Mouse (Mus musculus) kidney, embryonic 15.5 days (tissue): Measurements from ENCODE around the gene Krt36. TPM values are rescaled to one million over a fixed set of nuclear protein-coding genes. Genes with fewer than 3 reads are reported as not detected.

Experiments used
- ATAC-seq: fragments of 200-750 bp; cut with Nextera tagmentation; replicated peaks from 2 replicates; pipeline ENCODE4 v1.8.0; 2017; ENCODE audit warnings: moderate TSS enrichment; ENCODE audit not compliant: low FRiP score
- H3K27ac ChIP-seq: fragments of 300-500 bp; sonication (generic); 2 replicates; pipeline ENCODE4 v1.5.1; 2015; ENCODE audit warnings: mild to moderate bottlenecking, inconsistent platforms
- H3K27me3 ChIP-seq: fragments of 300-500 bp; sonication (generic); 2 replicates; pipeline ENCODE4 v1.6.1; 2015; ENCODE audit warnings: inconsistent platforms
- H3K36me3 ChIP-seq: fragments of 300-500 bp; sonication (generic); 2 replicates; pipeline ENCODE4 v1.6.1; 2015; ENCODE audit warnings: inconsistent platforms
- H3K4me1 ChIP-seq: fragments of 300-500 bp; sonication (generic); 2 replicates; pipeline ENCODE4 v1.6.1; 2015; ENCODE audit warnings: inconsistent platforms
- H3K4me2 ChIP-seq: fragments of 300-500 bp; sonication (generic); 2 replicates; pipeline ENCODE4 v1.6.1; 2015; ENCODE audit warnings: moderate library complexity, mild to moderate bottlenecking, inconsistent platforms
- H3K4me3 ChIP-seq: fragments of 300-500 bp; sonication (generic); replicated peaks from 2 replicates; pipeline ENCODE4 v1.5.1; 2015; ENCODE audit warnings: mild to moderate bottlenecking, inconsistent platforms
- H3K9ac ChIP-seq: fragments of 300-500 bp; sonication (generic); 2 replicates; pipeline ENCODE4 v1.6.1; 2015; ENCODE audit warnings: mild to moderate bottlenecking, inconsistent platforms
- H3K9me3 ChIP-seq: fragments of 300-500 bp; sonication (generic); replicated peaks from 2 replicates; pipeline ENCODE4 v1.6.1; 2016; ENCODE audit warnings: inconsistent platforms
- WGBS: fragments of 180-500 bp; shearing (Covaris S2); methylation state at CpG from one replicate; pipeline ENCODE4 v1.1.7; 2015; ENCODE audit warnings: mixed read lengths; 5-methylcytosine and 5-hydroxymethylcytosine counted together
- polyA plus RNA-seq: library from polyadenylated mRNA; unstranded; fragments of >200 nt; fragmentation: Nextera tagmentation; extraction: Ambion mirVana; gene quantifications from 2 replicates; pipeline ENCODE4 v1.2.1, GENCODE M21; 2015

The Krt36 gene
- polyA plus RNA-seq, 1 experiment from 2014 or later = 0.86 TPM

DNA sequence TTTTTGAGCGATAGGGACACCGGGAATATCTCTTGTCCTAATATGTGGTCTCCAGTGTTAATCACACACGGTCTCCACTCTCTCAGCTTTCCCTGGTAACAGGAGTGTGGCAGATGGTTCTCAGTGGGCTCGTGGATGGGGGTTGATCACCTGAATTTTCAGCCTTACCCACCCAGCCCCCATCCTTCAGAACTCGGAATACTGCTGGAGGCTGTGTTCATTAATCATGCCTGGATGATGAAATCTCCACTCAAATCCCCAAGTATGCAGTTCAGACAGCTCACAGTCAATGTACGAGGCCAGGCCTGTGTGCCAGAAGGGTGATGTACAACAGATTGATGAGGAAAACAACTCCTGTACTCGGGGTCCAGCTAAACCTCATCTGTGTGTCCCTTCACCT, 19.5 kb upstream of the Krt36 start:
- 76% methylated on average over 7 of the region's 7 CpGs for WGBS
- no peak overlapping the region for H3K4me3 ChIP-seq
- no peak for ATAC-seq
- no peaks in the 10 kb centered on the region; the same call in none of the 2 replicates for H3K27me3 ChIP-seq
- no peaks in the 10 kb centered on the region for H3K36me3 ChIP-seq
- H3K27ac ChIP-seq = no peak overlapping the region
- no peaks in the 10 kb centered on the region for H3K9me3 ChIP-seq
- H3K9ac ChIP-seq = no peak overlapping the region
- H3K4me2 ChIP-seq = no peak overlapping the region
- no peaks in the 10 kb centered on the region for H3K4me1 ChIP-seq

GRCm38 (mm10) chr11:100121466-100121865, 16.0 kb upstream of the Krt36 start, which contains the start of gene Krt13:
Gene Krt13 (minus strand): TSS chr11:100121566.
- no peaks in the 10 kb centered on the region; the same call in 1 of the 2 replicates for H3K27me3 ChIP-seq
- H3K4me2 ChIP-seq = no peak within 1 kb of the TSS
- H3K9ac ChIP-seq = no peak within 1 kb of the TSS
- no peaks in the 10 kb centered on the region for H3K4me1 ChIP-seq
- no peak for ATAC-seq
- no peak within 1 kb of the TSS for H3K27ac ChIP-seq
- WGBS = 68% methylated on average over 3 of the region's 3 CpGs
- H3K36me3 ChIP-seq = no peaks in the 10 kb centered on the region
- H3K9me3 ChIP-seq = no peaks in the 10 kb centered on the region
- no peak within 1 kb of the TSS for H3K4me3 ChIP-seq

GRCm38 (mm10) chr11:100120331-100120730, 14.9 kb upstream of the Krt36 start:
- H3K4me1 ChIP-seq = no peaks in the 10 kb centered on the region
- H3K4me3 ChIP-seq = no peak overlapping the region
- no peak overlapping the region for H3K27ac ChIP-seq
- no peak overlapping the region for H3K9ac ChIP-seq
- ATAC-seq = no peak
- WGBS = 61% methylated on average over 5 of the region's 5 CpGs
- no peaks in the 10 kb centered on the region for H3K36me3 ChIP-seq
- H3K27me3 ChIP-seq = no peaks in the 10 kb centered on the region; the same call in 1 of the 2 replicates
- H3K9me3 ChIP-seq = no peaks in the 10 kb centered on the region
- no peak overlapping the region for H3K4me2 ChIP-seq

DNA sequence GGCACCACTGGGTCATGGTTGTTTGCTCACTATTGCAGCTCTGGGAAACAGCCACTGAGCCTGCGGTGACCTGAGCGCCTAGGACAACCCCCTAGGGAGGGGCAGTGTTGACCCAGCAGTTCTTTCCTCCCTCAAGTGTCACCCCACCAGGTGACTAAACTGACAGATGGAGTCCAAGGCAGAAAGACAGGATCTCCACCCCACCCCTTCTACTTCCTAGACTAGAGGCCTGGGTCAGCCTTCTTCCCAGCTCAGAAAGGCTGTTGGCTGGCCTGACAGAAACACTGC, 8.3 kb upstream of the Krt36 start:
- Histone ChIP-seq H3K4me2 (no peak overlapping the region), H3K4me1 (no peaks in the 10 kb centered on the region), H3K27ac (no peak overlapping the region), H3K36me3 (no peaks in the 10 kb centered on the region), H3K9ac (no peak overlapping the region), H3K27me3 (no peaks in the 10 kb centered on the region), H3K9me3 (no peaks in the 10 kb centered on the region), H3K4me3 (no peak overlapping the region)
- WGBS = 41% methylated on average over 2 of the region's 2 CpGs
- ATAC-seq = 0 out of 2 replicates have a peak, but pooled peaks have one; percentile 15

GRCm38 (mm10) chr11:100112935-100113741, 7.7 kb upstream of the Krt36 start:
- Histone ChIP-seq H3K4me2 (no peak overlapping the region), H3K4me3 (no peak overlapping the region), H3K4me1 (no peaks in the 10 kb centered on the region), H3K36me3 (no peaks in the 10 kb centered on the region), H3K27me3 (no peaks in the 10 kb centered on the region), H3K27ac (no peak overlapping the region), H3K9ac (no peak overlapping the region), H3K9me3 (no peaks in the 10 kb centered on the region)
- ATAC-seq = 0 out of 2 replicates have a peak, but pooled peaks have one; percentile 29
- WGBS = 69% methylated on average over 11 of the region's 11 CpGs

DNA sequence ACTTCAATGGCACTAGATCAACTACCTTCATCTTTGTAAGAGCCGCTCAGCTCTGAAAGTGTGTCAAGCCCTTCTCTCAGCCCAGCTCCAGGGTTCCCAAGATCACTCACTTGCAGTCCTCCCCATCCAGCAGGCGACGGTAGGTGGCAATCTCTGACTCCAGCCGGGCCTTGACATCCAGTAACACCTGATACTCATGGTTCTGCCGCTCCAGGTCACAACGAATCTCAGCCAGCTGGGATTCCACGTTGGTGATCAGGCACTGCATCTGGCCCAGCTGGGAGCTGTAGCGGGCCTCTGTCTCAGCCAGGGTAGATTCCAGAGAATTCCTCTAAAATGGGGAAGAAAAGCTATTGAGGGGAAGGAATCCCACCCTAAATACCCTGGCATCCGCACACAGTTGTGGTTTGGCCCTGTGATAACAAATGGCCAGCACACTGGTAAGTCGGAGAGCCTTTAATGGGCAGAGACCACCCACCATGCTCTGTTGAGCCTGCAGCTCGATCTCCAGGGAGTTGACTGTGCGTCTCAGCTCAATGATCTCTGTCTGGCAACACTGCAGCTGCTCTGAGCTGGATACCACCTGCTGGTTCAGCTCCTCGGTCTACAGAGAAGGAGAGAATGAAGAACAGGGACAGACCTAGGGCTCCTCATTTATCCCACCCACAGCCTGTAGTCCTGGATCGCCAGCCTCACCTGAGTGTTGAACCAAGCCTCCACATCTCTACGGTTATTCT, 2.6 kb downstream of the Krt36 start:
- ATAC-seq = peak; percentile 84
- no peaks in the 10 kb centered on the region for H3K9me3 ChIP-seq
- no peak overlapping the region for H3K4me2 ChIP-seq
- 39% methylated on average over 15 of the region's 15 CpGs for WGBS
- no peaks in the 10 kb centered on the region for H3K27me3 ChIP-seq
- peak overlapping the region; percentile 79 for H3K27ac ChIP-seq
- H3K9ac ChIP-seq = no peak overlapping the region
- H3K4me1 ChIP-seq = peaks cover 27% of the 10 kb centered on the region
- no peak overlapping the region for H3K4me3 ChIP-seq
- no peaks in the 10 kb centered on the region for H3K36me3 ChIP-seq

GRCm38 (mm10) chr11:100100391-100100790, 5.0 kb downstream of the Krt36 start:
- H3K4me1 ChIP-seq = peaks cover 34% of the 10 kb centered on the region
- no peak for ATAC-seq

GRCm38 (mm10) chr11:100097819-100098218, 7.6 kb downstream of the Krt36 start:
- WGBS = 34% methylated on average over 9 of the region's 9 CpGs
- Histone ChIP-seq H3K27ac (peak overlapping the region; percentile 66), H3K9me3 (no peaks in the 10 kb centered on the region), H3K4me3 (no peak overlapping the region), H3K36me3 (no peaks in the 10 kb centered on the region), H3K27me3 (peaks cover 3% of the 10 kb centered on the region; the same call in 1 of the 2 replicates), H3K4me1 (peaks cover 27% of the 10 kb centered on the region), H3K4me2 (0 out of 2 replicates have a peak overlapping the region, but pooled peaks have one; percentile 12), H3K9ac (no peak overlapping the region)
- ATAC-seq = peak; percentile 82

More at GRCm38 (mm10) chr11:100100391-100100790, 5.0 kb downstream of the Krt36 start:
- H3K4me3 ChIP-seq = no peak overlapping the region
- H3K9ac ChIP-seq = no peak overlapping the region
- H3K9me3 ChIP-seq = no peaks in the 10 kb centered on the region
- whole genome bisulfite sequencing = 89% methylated on average over 4 of the region's 4 CpGs
- no peak overlapping the region for H3K4me2 ChIP-seq
- H3K27ac ChIP-seq = no peak overlapping the region
- H3K36me3 ChIP-seq = no peaks in the 10 kb centered on the region
- H3K27me3 ChIP-seq = peaks cover 3% of the 10 kb centered on the region; the same call in 1 of the 2 replicates

DNA sequence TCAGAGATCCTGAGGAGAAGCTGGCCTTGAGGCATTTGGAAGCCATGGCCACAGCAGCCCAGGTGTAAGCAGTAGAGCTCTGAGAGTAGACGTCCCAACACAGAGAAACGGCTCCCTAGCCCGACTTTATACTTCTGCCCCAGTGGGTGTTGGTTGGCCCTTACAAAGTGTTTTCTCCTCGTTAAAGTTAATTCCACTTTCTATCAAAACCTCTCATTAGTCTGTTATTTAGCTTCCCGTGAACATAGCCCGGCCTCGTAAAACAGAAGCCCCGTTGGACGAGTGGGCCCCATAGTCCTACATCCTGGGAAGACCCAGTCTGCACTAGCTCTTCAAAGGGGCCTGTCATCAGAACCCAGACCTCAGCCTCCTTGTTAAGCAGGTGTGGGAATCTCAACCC, 9.3 kb downstream of the Krt36 start, which contains the start of gene Krt35:
Gene Krt35 (minus strand): TSS at position 101 of the 400 bp plus-strand sequence.
- Histone ChIP-seq H3K9me3 (no peaks in the 10 kb centered on the region), H3K36me3 (no peaks in the 10 kb centered on the region), H3K4me1 (peaks cover 19% of the 10 kb centered on the region), H3K27ac (no peak within 1 kb of the TSS), H3K9ac (no peak within 1 kb of the TSS), H3K4me2 (no peak within 1 kb of the TSS), H3K27me3 (peaks cover 3% of the 10 kb centered on the region; the same call in 1 of the 2 replicates), H3K4me3 (no peak within 1 kb of the TSS)
- WGBS = 61% methylated on average over 9 of the region's 9 CpGs
- ATAC-seq = no peak

GRCm38 (mm10) chr11:100088378-100089025, 16.9 kb downstream of the Krt36 start:
- no peak for ATAC-seq
- WGBS = 60% methylated on average over 7 of the region's 7 CpGs
- Histone ChIP-seq H3K36me3 (no peaks in the 10 kb centered on the region), H3K4me3 (no peak overlapping the region), H3K4me2 (no peak overlapping the region), H3K9me3 (no peaks in the 10 kb centered on the region), H3K27me3 (no peaks in the 10 kb centered on the region), H3K4me1 (no peaks in the 10 kb centered on the region), H3K9ac (no peak overlapping the region), H3K27ac (no peak overlapping the region)

DNA sequence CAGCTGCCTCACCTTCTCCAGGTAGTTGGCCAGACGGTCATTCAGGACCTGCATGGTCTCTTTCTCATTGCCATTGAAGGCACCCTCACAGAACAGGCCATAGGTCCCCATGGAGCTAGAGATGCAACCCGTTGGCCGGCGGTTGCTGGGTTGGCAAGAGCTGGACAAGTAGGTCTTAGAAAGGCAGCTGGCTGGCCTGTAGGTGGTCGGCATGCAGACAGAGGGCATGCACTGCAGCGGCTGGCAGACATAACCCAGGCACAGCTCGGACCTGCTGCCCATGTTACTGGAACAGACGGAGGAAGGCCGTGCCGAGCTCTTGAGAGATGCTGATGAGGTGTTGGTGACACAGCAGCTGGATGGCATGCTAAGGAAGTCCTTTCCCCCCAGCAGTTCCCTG, 17.6 kb downstream of the Krt36 start, which contains the start of gene Krt32:
Gene Krt32 (minus strand): TSS at position 366 of the 400 bp plus-strand sequence.
- Histone ChIP-seq H3K27me3 (no peaks in the 10 kb centered on the region), H3K9ac (no peak within 1 kb of the TSS), H3K9me3 (no peaks in the 10 kb centered on the region), H3K4me1 (no peaks in the 10 kb centered on the region), H3K27ac (no peak within 1 kb of the TSS), H3K4me3 (no peak within 1 kb of the TSS), H3K36me3 (no peaks in the 10 kb centered on the region), H3K4me2 (no peak within 1 kb of the TSS)
- 95% methylated on average over 10 of the region's 10 CpGs for WGBS
- ATAC-seq = no peak

DNA sequence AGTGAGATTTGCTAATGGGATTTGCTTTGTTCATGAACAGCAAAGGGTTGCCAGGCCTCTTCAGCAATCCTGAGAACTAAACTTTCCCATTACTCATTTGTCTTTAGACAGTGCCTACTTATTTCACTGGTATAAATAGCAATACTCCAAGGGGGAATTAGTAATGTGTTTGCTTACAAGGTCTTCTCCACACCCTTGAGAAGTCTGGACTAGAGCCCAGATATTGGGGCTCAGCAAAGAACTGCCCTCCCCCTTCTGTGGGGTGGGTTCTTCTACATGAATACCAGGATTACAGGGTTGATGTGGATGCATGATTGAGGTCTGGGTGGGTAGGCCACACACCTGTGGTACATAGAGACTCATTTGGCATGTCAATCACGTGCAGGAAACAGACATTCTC, 31.6 kb downstream of the Krt36 start:
- ATAC-seq = no peak
- no peaks in the 10 kb centered on the region for H3K4me1 ChIP-seq
- H3K4me2 ChIP-seq = no peak overlapping the region
- WGBS = 59% methylated on average over 1 of the region's 1 CpGs
- no peaks in the 10 kb centered on the region for H3K9me3 ChIP-seq
- no peak overlapping the region for H3K4me3 ChIP-seq
- no peaks in the 10 kb centered on the region for H3K36me3 ChIP-seq
- no peaks in the 10 kb centered on the region for H3K27me3 ChIP-seq
- H3K9ac ChIP-seq = no peak overlapping the region
- no peak overlapping the region for H3K27ac ChIP-seq
